Comparison of ENCODE assay signal across 24 mouse cellular contexts in genomic region chr17:3598393-3598792, GRCm38 (mm10).
"Had no signal": no experiment of that assay in that cellular context is flagged by ENCODE, and none has a peak within 500 bp of the region (broad histone marks: within the 10 kb centered on the region; RNA-seq: fewer than 3 reads in every experiment).

No protein-coding gene starts in this region.

- H3K9me3 ChIP-seq: heart, embryonic 10.5 days; heart, embryonic 12.5 days; hindbrain, embryonic 10.5 days; hindbrain, embryonic 12.5 days; intestine, embryonic 15.5 days; limb, embryonic 12.5 days; limb, embryonic 15.5 days had no signal

- H3K9ac ChIP-seq: heart, embryonic 12.5 days; hindbrain, embryonic 12.5 days; hindbrain, embryonic 14.5 days; intestine, embryonic 15.5 days; limb, embryonic 12.5 days; limb, embryonic 15.5 days had no signal

- H3K27ac ChIP-seq: gastrocnemius, adult 2 months; heart, embryonic 10.5 days; hindbrain, embryonic 10.5 days; hindbrain, embryonic 12.5 days; hindbrain, embryonic 14.5 days; intestine, embryonic 15.5 days; left cerebral cortex, adult 2 months; limb, embryonic 12.5 days; limb, embryonic 15.5 days had no signal

- H3K27me3 ChIP-seq: heart, embryonic 12.5 days; hindbrain, embryonic 12.5 days; intestine, embryonic 15.5 days; limb, embryonic 12.5 days; limb, embryonic 15.5 days had no signal

- H3K36me3 ChIP-seq: heart, embryonic 10.5 days; heart, embryonic 12.5 days; hindbrain, embryonic 10.5 days; hindbrain, embryonic 12.5 days; intestine, embryonic 15.5 days; limb, embryonic 12.5 days; limb, embryonic 15.5 days had no signal

- ATAC-seq: hindbrain, embryonic 16.5 days; inflammation-experienced regulatory T-cells, adult 6 months; intestine, embryonic 15.5 days; intestine, postnatal 0 days had no signal

- H3K4me3 ChIP-seq: gastrocnemius, adult 2 months; heart, embryonic 10.5 days; heart, embryonic 12.5 days; hindbrain, embryonic 10.5 days; hindbrain, embryonic 12.5 days; intestine, embryonic 15.5 days; layer of hippocampus, adult 2 months; left cerebral cortex, adult 2 months; limb, embryonic 12.5 days; limb, embryonic 15.5 days had no signal

- H3K4me2 ChIP-seq: heart, embryonic 12.5 days; hindbrain, embryonic 12.5 days; hindbrain, embryonic 14.5 days; intestine, embryonic 15.5 days; limb, embryonic 12.5 days; limb, embryonic 15.5 days had no signal

- H3K4me1 ChIP-seq: heart, embryonic 10.5 days; heart, embryonic 12.5 days; hindbrain, embryonic 10.5 days; intestine, embryonic 15.5 days; limb, embryonic 12.5 days had no signal

- DNase-seq: gastrocnemius, adult 2 months; gastrocnemius, postnatal 10 days; gastrocnemius, postnatal 25 days; heart, adult 18-20 months; heart, postnatal 10 days; heart, postnatal 4 days; kidney, adult 18-20 months; kidney, adult 8-10 months; kidney, postnatal 10 days; kidney, postnatal 25 days; left cerebral cortex, postnatal 4 days had no signal
